16 mouse cellular contexts compared by ENCODE assay signal in genomic region chr3:135859431-135859830, GRCm38 (mm10). TPM values are rescaled to one million over a fixed set of nuclear protein-coding genes. Genes with fewer than 3 reads are reported as not detected.
DNase-seq lines count a peak whose midpoint lies in the region.
"Had no signal": no experiment of that assay in that cellular context is flagged by ENCODE, and none has a peak within 500 bp of the region (broad histone marks: within the 10 kb centered on the region; RNA-seq: fewer than 3 reads in every experiment).

No protein-coding gene starts in this region.

- DNase-seq in frontal cortex, postnatal 36 days (ENCODE audit: low spot score in 2 of 2), result peak; percentile 20
- DNase-seq in frontal cortex, postnatal 10 days (ENCODE audit: low spot score in 2 of 2), result no peak
- DNase-seq in left cerebral cortex, adult 18-20 months (ENCODE audit: low spot score in 2 of 2), result peak; percentile 11 to 20
- no peak for DNase-seq in left cerebral cortex, postnatal 36 days (ENCODE audit: low spot score in 2 of 2)
- peak; percentile 24 for DNase-seq in layer of hippocampus, adult 9-10 months (ENCODE audit: low spot score)
- peak; percentile 31 to 76 for DNase-seq in left cerebral cortex, postnatal 25 days (ENCODE audit: low spot score in 2 of 2)
- DNase-seq in cerebellum, postnatal 10 days, result no peak
- DNase-seq: adrenal gland, adult 2 months; cerebellum, adult 2 months; cerebellum, postnatal 36 days; embryo, embryonic 11 days; gastrocnemius, postnatal 10 days; kidney, postnatal 36 days; lung, embryonic 14.5 days; thymus, adult 18-20 months; thymus, postnatal 36 days had no signal

- intact Hi-C loops in left cerebral cortex, postnatal 36 days (cut with DNase I), result loop anchor here (10.0 kb wide), 1 partner anchor 125 kb away; no protein-coding TSS in a partner anchor
- intact Hi-C loops in left cerebral cortex, postnatal 25 days (cut with DNase I), result no loop called here

RNA-seq across cellular contexts. Expression of gene Slc39a8, which starts 34.4 kb away (rescaled TPM):
- 1 to 10 TPM; 2.3 to 3.1 TPM for total RNA-seq in left cerebral cortex, adult 18-20 months (2021)
- 1 to 10 TPM; 2.6 to 4.2 TPM for total RNA-seq in left cerebral cortex, postnatal 36 days (2021)
- total RNA-seq in left cerebral cortex, postnatal 25 days (2021), result 1 to 10 TPM; 3.5 to 3.9 TPM

Comparison
In these comparisons a context has a peak if more than half of its experiments do, and no peak if none do; other contexts are left out.
1. DNase-seq: peak in frontal cortex, postnatal 36 days (2 of 2), left cerebral cortex, adult 18-20 months (2 of 2), layer of hippocampus, adult 9-10 months (single experiment) and left cerebral cortex, postnatal 25 days (2 of 2); none in frontal cortex, postnatal 10 days (0 of 2), left cerebral cortex, postnatal 36 days (0 of 2) and cerebellum, postnatal 10 days (0 of 2).